Mouse (Mus musculus) thymus, postnatal 25 days (tissue): Measurements from ENCODE around the gene Rapgef3.

Experiments
- DNase-seq: peaks from one replicate; pipeline ENCODE4 v3.0.0; 2022

Gene Rapgef3

DNA sequence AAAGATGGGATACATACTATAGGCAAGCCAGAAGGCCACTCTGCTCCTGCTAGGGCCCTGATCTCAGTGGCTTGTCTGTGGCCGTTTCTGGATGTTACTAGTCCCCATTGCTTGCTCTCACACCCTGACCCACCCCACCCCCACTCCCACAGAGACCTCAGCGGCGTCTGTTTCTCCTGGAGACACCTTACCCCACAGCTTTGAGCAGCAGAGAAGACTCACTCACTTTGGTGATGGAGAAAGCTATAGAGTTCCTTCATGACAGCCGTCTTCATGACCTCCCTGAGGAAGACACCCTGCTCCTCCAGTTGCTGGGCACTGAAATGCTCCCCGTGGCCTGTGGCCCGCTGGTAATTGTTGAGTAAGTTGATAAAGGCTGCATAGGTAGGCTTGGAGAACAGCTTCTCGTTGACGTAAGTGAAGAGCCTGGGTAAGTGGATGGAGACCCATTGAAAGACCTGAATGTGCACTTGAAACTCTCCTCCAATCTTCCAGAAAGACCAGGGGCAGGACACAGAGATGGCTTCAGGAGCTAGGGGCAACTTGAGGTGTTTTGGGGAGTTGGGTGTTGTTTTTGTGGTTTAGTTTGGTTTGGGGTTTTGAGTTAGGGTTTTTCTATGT is 49.1 kb downstream of the Rapgef3 start:
- DNase-seq = no peak

DNA sequence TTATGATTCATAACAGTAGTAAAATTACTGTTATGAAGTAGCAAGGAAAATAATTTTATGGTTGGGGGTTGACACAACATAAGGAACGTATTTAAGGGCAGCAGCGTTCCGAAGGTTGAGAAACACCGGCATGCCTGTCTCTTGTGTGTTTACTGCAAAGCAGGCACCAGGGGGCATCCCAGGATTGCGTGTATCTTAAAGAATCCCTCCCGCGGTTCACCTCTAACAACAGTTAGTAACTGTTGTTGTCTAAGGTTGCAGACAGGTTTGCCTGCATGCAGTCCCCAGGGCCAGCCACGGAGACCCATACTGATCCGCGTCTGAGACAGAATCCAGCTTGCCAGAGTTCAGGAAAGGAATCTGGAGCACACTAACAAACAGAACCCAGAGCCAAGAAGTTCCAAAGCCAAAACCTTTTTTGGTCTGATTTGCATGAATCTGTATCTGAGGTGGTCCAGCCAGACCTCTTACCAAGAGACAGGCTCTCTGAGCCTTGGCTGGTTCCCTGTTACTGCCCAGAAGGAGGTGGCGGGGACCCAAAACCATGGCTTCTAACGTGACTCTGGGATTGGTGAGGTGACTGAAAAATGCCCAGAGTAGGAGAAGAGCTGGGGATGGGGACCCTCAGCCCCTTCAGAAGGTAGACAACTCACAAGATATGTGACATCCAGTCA is 49.8 kb downstream of the Rapgef3 start:
- peak; percentile 84 for DNase-seq

DNA sequence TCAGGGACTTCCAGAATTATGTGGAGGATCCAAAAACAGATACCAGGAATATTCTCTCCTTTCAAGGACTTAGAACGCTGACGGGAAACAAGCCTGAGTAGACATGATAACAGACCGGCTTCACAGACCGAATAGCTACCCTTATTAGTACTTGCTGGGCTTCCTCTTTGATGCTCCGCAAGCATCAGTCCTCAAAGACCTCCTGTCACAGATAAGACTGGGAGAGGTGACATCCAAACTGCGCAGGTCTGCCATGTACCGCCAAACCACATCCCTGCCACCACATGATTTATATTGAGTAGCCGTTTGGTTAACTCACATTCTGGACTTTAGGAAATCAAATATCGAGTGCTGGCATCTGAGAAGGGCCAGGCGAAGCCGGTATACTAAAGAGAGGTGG is 51.0 kb downstream of the Rapgef3 start:
- no peak for DNase-seq

DNA sequence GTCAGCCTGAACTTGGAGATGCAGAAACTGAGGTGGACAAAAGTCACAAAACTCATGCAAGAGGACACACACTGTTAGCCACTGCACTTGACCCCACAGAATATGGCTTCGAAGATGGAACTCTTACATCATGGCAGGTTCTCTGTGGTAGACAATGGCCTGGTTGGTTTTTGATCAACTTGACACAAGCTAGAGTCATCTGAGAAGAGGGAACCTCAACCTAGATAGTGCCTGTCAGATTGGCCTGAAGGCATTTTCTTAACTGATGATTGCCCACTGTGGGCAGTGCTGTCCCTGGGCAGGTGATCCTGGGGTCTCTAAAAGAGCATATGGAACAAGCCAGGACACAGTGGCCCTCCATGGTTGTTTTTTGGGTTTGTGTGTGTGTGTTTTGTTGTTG is 52.0 kb downstream of the Rapgef3 start:
- no peak for DNase-seq

DNA sequence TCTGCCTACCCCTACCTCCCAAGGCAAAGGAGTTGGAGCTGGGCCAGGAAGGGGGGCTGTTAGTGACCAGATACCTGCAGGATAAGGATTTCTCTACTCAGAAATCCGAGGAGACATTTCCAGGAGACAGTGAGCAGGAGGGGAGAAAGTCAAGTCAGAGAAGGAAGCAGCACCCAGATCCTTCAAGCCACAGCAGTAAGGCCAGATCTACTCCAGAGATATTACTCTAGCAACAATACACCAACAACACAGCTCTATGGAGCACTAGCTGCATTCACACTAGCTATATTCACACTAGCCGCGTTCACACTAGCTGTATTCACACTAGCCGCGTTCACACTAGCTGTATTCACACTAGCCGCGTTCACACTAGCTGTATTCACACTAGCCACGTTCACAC is 52.7 kb downstream of the Rapgef3 start:
- DNase-seq = no peak

DNA sequence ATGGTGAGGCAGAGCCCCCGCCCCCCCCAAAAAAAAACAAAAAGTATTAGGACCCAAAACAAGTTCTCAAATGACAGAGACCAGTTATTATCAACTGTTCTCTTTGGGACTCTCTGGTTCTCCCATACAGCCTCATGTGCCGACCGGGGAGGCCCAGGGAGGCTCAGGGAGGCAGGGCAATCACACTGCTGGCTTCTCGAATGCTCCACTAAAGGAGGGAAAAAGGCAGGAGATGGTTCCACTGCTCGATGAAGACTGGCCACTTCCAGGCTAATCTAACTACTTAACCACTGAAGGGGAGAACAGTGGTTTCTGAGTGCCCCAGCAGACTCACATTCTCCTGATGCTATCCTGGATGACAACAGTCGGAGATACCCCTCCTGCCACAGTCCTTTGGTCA is 55.2 kb downstream of the Rapgef3 start:
- no peak for DNase-seq

DNA sequence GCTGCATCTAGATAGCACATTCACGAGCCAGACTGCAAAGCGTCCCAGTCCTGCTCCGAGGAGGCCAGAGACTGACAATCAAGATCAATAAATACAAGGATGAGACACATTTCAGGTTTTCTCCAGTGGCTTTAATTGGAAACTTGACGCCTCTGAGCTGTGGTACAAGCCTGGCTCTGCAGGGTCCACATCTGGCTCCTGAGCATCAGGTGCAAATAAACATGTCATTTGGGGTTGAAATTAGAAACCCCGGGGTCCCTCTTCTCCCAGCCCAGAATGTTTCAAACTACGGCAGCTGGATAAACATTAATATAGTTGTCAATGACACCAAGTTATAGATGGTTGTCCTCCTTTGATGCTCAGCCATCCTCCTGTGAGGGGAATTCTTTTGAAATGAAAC is 56.9 kb downstream of the Rapgef3 start:
- no peak for DNase-seq

- DNase-seq = peak; percentile 88
Observed at GRCm38 (mm10) chr15:97705211-97706050, 62.3 kb downstream of the Rapgef3 start, which contains the start of gene Rpap3. Gene Rpap3, minus strand, starts transcription at chr15:97705825.

- no peak for DNase-seq
Observed at GRCm38 (mm10) chr15:97696616-97697015, 71.2 kb downstream of the Rapgef3 start.
